Mouse (Mus musculus): ENCODE data around the gene Deaf1. TPM values are rescaled to one million over a fixed set of nuclear protein-coding genes. Genes with fewer than 3 reads are reported as not detected.
A peak's percentile ranks its signal among the peaks of the same experiment; 100 is the strongest.

Gene Deaf1
- total RNA-seq, 2 experiments from 2014 or later, result 26.2 to 55.8 TPM

- ATAC-seq (replicated peaks; ENCODE audit: low FRiP score, poor library complexity, severe bottlenecking), result no peak
Measured at GRCm38 (mm10) chr7:141340476-141340875, 13.0 kb upstream of the Deaf1 start.

GRCm38 (mm10) chr7:141340023-141340422 lies 12.5 kb upstream of the Deaf1 start:
- ATAC-seq (replicated peaks; ENCODE audit: low FRiP score, poor library complexity, severe bottlenecking), result no peak

DNA sequence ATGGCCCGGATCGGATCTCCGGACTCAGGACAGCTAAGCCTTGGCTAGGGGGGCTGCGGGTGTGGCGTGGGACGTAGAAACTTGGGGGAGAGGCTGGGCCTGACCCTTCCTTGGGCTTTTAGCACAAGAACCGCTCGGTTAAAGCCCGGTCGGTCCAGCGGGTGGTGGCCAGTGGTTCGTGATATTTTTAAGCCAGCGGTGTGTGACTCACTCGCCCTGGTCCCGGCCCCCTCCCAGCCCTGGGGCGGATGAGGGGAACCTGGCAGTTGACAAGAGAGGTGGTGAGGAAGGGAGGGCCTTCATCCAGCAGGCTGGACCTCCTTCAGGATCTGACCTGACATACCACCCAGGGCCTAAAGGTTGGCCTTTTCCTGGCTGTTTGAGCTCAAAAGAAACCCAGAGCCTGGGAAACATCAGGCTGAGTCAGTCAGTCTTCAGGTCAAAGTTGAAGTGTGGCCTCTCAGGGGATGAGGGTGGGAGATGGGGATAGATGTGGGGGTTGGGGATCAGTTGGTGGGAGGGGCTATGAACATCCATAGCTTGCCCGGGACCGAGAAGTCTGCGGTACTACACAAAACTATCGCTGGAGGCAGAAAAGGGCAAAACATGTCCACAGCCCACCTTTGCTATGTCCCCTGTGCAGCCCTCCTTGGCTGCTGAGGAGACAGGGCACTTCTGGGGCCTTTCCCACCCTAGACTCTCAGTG lies 11.9 kb upstream of the Deaf1 start:
- 0 out of 2 replicates have a peak, but pooled peaks have one; percentile 2 for ATAC-seq (replicated peaks; ENCODE audit: low FRiP score, poor library complexity, severe bottlenecking)

DNA sequence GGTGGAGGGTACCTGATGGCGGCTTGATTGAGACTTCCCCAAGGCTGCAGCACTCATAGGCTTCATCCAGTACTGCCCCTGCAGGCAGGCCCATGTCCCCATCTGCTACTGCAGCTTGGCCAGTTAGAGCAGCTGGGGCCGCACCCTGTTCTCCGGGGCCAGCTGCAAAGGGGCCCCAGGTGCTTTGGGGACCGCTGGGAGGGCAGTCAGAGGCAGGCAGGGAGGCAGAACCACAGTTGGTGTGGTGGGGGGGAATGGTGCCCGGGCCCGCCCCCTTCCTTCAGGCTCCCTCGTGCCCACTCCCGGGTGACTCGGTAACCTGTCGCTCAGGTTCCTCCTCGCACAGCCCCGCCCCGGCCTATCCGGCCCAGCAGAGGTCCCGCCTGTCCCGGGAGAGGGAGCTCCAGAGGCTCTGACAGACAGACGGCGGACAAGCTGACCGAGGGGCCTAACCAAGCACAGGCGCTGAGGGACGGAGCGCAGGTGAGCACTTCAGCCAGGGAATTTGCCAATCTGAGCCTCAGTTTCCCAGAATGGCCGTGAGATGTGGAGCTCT lies 11.2 kb upstream of the Deaf1 start, which contains the start of gene Eps8l2:
Gene Eps8l2, plus strand, starts transcription at position 305 of the 556 bp plus-strand sequence.
- peak; percentile 57; the same call in 1 of the 2 replicates for ATAC-seq (replicated peaks; ENCODE audit: low FRiP score, poor library complexity, severe bottlenecking)

GRCm38 (mm10) chr7:141337716-141338416 lies 10.4 kb upstream of the Deaf1 start:
- ATAC-seq (replicated peaks; ENCODE audit: low FRiP score, poor library complexity, severe bottlenecking), result no peak

DNA sequence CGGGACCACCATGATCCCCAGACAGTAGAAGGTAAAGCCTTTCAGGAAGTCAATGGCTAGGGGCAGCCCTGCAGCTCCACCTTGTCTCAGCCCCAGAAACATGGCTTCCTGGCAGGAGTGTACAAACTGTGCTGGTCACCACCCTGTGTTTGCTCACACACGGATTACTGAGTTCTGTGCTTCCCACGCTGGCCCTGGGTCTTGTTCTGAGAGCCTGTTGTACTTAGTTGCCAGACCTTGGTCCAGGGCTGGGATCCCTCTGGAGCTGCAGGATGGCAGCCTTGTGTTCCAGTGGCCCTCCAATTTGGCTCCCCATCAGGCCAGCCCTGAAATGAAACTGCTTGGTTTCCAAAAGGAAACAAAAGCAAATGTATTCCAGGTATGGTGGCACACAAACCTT lies 8.8 kb upstream of the Deaf1 start:
- ATAC-seq (replicated peaks; ENCODE audit: low FRiP score, poor library complexity, severe bottlenecking), result no peak

DNA sequence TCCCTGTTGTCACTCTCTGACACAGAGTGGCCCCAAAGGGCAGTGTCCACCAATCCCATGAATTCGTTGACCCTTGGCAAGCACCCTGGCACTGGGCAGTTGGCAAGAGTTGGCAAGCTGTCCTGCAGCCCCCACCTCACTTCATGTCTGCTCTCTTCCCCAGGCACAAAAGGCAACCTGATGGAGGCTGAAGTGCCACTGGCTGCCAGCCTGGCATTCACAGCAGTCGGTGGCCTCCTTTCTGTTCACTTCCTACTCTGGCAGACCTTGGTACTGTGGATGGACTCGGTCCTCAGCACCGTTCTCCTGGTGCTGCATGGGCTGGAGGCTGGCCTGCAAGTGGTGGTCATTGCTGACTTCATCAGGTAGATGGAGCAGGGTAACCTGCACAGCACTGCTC lies 8.2 kb upstream of the Deaf1 start:
- no peak for ATAC-seq (replicated peaks; ENCODE audit: low FRiP score, poor library complexity, severe bottlenecking)

- no peak for ATAC-seq (replicated peaks; ENCODE audit: low FRiP score, poor library complexity, severe bottlenecking)
Measured at GRCm38 (mm10) chr7:141335044-141335579, 7.6 kb upstream of the Deaf1 start.

DNA sequence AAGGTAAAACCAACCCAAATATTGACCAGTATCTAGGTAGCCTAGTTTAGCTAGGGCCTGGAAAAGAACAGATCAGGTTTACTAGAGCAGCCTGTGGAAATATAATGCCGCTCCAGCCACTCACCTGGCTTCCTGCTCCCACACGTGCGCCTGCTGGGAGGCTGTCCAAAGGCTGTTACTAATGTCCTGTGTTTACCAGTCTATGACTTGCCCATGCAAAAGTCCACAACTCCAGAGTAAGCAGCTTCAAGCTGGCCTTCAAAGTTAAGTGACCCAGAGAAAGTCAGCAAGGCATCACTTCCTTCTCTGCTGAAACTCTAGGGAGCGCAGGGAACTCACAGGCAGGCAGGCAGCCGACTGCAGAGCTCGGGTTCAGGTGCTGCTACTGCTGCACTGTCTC lies 4.5 kb upstream of the Deaf1 start:
- ATAC-seq (replicated peaks; ENCODE audit: low FRiP score, poor library complexity, severe bottlenecking), result no peak

DNA sequence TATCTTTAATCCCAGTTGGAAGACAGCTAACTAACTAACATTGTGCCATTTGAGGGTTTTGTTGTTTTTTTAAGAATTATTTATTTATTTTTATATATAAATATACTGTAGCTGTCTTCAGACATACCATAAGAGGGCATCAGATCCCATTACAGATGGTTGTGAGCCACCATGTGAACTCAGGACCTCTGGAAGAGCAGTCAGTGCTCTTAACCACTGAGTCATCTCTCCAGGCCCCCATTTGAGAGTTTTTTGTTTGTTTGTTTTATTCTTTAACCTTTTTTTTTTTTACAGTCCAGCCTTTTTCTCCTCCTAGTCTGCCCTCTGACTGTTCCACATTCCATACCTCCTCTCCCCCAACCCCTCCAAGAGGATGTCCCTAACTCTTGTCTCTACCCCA lies 3.2 kb upstream of the Deaf1 start:
- no peak for ATAC-seq (replicated peaks; ENCODE audit: low FRiP score, poor library complexity, severe bottlenecking)

DNA sequence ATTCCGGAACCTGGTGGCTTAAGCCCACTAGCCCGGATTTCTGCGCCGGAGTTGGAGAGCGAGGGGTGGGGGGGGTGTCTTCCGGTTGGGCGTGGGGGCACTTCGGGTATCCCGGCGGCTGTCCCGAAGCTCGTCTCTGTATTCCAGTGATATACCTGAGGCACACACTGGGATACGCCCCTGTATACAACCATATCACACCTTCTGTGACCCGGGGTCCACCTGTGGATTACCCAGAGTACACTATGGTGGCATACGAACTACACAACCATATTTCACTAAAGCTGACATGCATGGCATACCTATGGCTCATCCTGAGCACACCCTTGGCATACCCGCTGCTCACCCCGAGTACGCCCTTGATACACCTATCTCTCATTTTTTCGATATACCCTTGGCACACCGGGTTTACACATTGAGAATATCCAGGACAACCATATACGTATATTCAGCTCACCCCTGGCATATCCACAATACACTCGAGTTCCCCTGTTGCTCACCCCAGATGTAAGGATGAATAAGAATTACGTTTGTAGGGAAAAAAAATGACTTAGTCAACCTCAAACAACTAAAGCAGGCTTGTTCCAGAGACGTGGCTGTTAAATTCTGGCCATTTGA lies 992 bp upstream of the Deaf1 start:
- ATAC-seq (replicated peaks; ENCODE audit: low FRiP score, poor library complexity, severe bottlenecking), result no peak; the same call in 1 of the 2 replicates

GRCm38 (mm10) chr7:141326546-141327446 lies 694 bp downstream of the Deaf1 start:
- ATAC-seq (replicated peaks; ENCODE audit: low FRiP score, poor library complexity, severe bottlenecking), result peak; percentile 8; the same call in 1 of the 2 replicates

- ATAC-seq (replicated peaks; ENCODE audit: low FRiP score, poor library complexity, severe bottlenecking), result no peak
Measured at GRCm38 (mm10) chr7:141324686-141325085, 2.8 kb downstream of the Deaf1 start.

DNA sequence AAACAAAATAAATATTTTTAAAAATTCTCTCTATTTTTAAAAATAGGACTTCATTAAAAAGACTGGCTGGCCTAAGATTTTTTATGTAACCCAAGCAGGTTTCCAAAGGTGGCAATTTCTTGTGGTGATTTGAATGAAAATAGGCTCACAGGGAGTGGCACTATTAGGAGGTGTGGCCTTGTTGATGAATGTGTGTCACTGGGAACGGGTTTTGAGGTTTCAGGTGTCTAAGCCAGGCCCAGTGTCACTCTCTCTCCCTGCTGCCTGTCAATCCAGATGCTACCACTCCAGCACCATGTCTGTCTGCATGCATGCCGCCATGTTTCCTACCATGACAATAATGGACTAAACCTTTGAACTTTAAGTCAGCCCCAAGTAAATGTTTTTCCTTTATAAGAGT lies 8.0 kb downstream of the Deaf1 start:
- no peak for ATAC-seq (replicated peaks; ENCODE audit: low FRiP score, poor library complexity, severe bottlenecking)

DNA sequence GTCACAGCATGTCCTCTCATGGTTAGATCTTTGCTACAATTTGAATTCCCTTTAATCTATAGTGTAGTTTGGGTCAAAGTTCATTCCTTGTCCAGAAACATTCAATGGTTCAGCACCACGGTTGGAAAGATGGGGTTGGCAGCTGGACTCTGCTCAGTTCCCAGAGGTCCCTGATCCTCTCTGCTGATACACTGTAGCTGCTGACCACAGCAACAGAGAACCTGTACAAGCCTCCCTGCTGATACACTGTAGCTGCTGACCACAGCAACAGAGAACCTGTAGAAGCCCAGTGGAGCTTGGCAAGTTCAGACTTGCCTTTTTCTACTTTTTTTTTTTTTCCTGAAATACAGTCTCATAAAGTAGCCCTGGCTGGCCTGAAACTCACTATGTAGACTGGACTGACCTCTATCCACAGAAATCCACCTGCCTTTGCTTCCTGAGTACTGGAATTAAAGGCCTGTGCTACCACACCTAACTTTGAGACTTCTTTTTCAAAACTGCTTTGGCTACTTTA lies 9.8 kb downstream of the Deaf1 start:
- no peak for ATAC-seq (replicated peaks; ENCODE audit: low FRiP score, poor library complexity, severe bottlenecking)

- peak; percentile 70 for ATAC-seq (replicated peaks; ENCODE audit: low FRiP score, poor library complexity, severe bottlenecking)
Measured at GRCm38 (mm10) chr7:141315974-141316373, 11.5 kb downstream of the Deaf1 start.

GRCm38 (mm10) chr7:141315076-141315475 lies 12.4 kb downstream of the Deaf1 start:
- ATAC-seq (replicated peaks; ENCODE audit: low FRiP score, poor library complexity, severe bottlenecking), result no peak

GRCm38 (mm10) chr7:141314416-141314815 lies 13.1 kb downstream of the Deaf1 start:
- ATAC-seq (replicated peaks; ENCODE audit: low FRiP score, poor library complexity, severe bottlenecking), result no peak

DNA sequence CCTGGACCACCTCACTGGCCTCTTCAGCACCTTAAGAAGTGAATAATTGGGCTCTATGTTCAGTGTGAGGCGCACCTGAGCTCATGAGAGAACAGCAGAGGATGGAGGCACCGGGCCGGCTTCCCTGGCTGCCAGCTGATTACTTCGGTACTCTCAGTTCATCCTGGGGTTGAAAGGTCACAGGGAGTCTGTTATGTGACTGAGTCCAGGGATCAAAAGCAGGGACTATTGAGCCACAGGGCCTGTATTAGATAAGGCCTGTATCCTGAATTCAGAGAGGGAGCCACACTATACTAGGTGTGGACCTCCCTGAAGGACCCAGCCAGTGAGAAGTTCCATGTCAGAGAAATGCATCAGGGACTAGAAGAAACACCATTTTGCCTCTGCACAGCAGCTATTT lies 23.0 kb downstream of the Deaf1 start:
- no peak for ATAC-seq (replicated peaks; ENCODE audit: low FRiP score, poor library complexity, severe bottlenecking)
